Mouse (Mus musculus) liver, adult 2 months (tissue): ENCODE results near the gene Prpsap1.

Source experiments
- CTCF ChIP-seq: fragments of 200-500 bp; IDR thresholded peaks from 2 replicates; pipeline ENCODE4 v1.5.1; 2011; ENCODE audit warnings: low read depth, low read length, control low read depth
- POLR2A ChIP-seq: fragments of 200-500 bp; IDR thresholded peaks from 2 replicates; pipeline ENCODE4 v1.6.1; 2011; ENCODE audit warnings: low read length, control low read depth; ENCODE audit not compliant: insufficient read depth; ENCODE audit errors: extremely low read depth

DNA sequence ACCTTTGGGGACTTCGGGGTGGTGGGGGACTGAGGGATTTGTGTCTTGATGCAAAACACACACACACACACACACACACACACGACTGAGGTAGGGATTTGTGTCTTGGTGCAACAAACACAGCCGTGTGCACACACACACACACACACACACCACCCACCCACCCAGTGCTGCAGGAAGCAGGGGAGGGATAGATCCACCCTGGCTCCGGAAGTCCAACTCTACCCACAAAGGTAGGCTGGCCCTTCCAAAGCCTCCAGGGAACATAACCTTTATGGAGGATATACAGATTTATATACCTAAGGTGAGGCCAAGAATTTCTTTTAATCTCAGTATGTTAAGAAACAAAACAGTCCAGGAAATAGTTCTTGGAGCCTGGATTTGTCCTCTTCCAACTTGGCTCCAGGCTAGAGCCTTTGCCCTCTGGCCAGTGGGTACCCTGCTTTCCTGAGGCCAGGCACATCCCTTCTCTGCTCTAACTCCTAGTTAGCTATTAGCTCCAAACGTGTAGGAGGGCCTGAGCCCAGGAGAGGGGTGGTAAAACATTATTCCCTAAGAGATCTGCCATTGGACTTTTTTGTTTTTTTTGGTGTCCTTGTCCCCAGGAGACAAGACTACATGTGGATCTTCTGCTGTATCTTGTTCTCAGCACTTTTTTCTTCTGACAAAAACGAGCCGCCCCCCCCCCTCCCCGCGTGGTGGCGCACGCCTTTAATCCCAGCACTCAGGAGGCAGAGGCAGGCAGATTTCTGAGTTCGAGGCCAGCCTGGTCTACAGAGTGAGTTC is 58.8 kb downstream of the Prpsap1 start:
- TF ChIP-seq POLR2A (no peak), CTCF (no peak)
